Mouse (Mus musculus) lung, embryonic 16.5 days (tissue): ENCODE measurements around the gene Krtap28-10. TPM values are rescaled to one million over a fixed set of nuclear protein-coding genes. Genes with fewer than 3 reads are reported as not detected.

Experiments
- ATAC-seq: fragments of 200-750 bp; cut with Nextera tagmentation; 2 replicates; pipeline ENCODE4 v1.8.0; 2017; ENCODE audit warnings: low read depth, mild to moderate bottlenecking, moderate library complexity
- H3K27ac ChIP-seq: fragments of 300-500 bp; sonication (generic); 2 replicates; pipeline ENCODE4 v1.5.1; 2014; ENCODE audit warnings: mild to moderate bottlenecking, control low read depth, low read length
- H3K27me3 ChIP-seq: fragments of 300-500 bp; sonication (generic); 2 replicates; pipeline ENCODE4 v1.6.1; 2014; ENCODE audit warnings: low read depth, low read length, mixed read lengths; ENCODE audit not compliant: control insufficient read depth, insufficient read depth
- H3K36me3 ChIP-seq: fragments of 300-500 bp; sonication (generic); 2 replicates; pipeline ENCODE4 v1.6.1; 2014; ENCODE audit warnings: low read length; ENCODE audit not compliant: control insufficient read depth, insufficient read depth
- H3K4me1 ChIP-seq: fragments of 300-500 bp; sonication (generic); replicated peaks from 2 replicates; pipeline ENCODE4 v1.6.1; 2014; ENCODE audit warnings: low read length, mixed read lengths; ENCODE audit not compliant: control insufficient read depth, insufficient read depth
- H3K4me2 ChIP-seq: fragments of 300-500 bp; sonication (generic); 2 replicates; pipeline ENCODE4 v1.6.1; 2014; ENCODE audit warnings: low read depth, low read length, control low read depth
- H3K4me3 ChIP-seq: fragments of 300-500 bp; sonication (generic); 2 replicates; pipeline ENCODE4 v1.5.1; 2014; ENCODE audit warnings: mild to moderate bottlenecking, low read length, control low read depth
- H3K9ac ChIP-seq: fragments of 300-500 bp; sonication (generic); 2 replicates; pipeline ENCODE4 v1.6.1; 2014; ENCODE audit warnings: low read length, control low read depth
- H3K9me3 ChIP-seq: fragments of 300-500 bp; sonication (generic); 2 replicates; pipeline ENCODE4 v1.6.1; 2016; ENCODE audit warnings: low read length; ENCODE audit not compliant: control insufficient read depth
- WGBS: fragments of 180-500 bp; shearing (Covaris S2); extraction: QIAGEN DNeasy Blood & Tissue Kit; methylation state at CpG from one replicate; pipeline ENCODE4 v1.1.7; 2014; 5-methylcytosine and 5-hydroxymethylcytosine counted together
- polyA plus RNA-seq: library from polyadenylated mRNA; unstranded; fragments of >200 nt; fragmentation: Nextera tagmentation; extraction: Ambion mirVana; gene quantifications from 2 replicates; pipeline ENCODE4 v1.2.1, GENCODE M21; 2015

Gene Krtap28-10
- polyA plus RNA-seq, 1 experiment from 2014 or later, result not detected

GRCm38 (mm10) chr1:83060643-83061042 lies 18.4 kb upstream of the Krtap28-10 start, which contains the start of gene Krtap28-13:
Krtap28-13 (plus strand) TSS chr1:83060930.
- H3K27me3 ChIP-seq, result no peaks in the 10 kb centered on the region
- no peak within 1 kb of the TSS for H3K27ac ChIP-seq
- no peaks in the 10 kb centered on the region for H3K9me3 ChIP-seq
- no peaks in the 10 kb centered on the region for H3K4me1 ChIP-seq
- H3K4me2 ChIP-seq, result no peak within 1 kb of the TSS
- ATAC-seq, result no peak
- WGBS, result 84% methylated on average over 4 of the region's 4 CpGs
- H3K36me3 ChIP-seq, result no peaks in the 10 kb centered on the region
- H3K4me3 ChIP-seq, result no peak within 1 kb of the TSS
- H3K9ac ChIP-seq, result no peak within 1 kb of the TSS

- Histone ChIP-seq H3K9me3 (no peaks in the 10 kb centered on the region), H3K4me2 (no peak within 1 kb of the TSS), H3K4me3 (no peak within 1 kb of the TSS), H3K36me3 (no peaks in the 10 kb centered on the region), H3K4me1 (no peaks in the 10 kb centered on the region), H3K27ac (no peak within 1 kb of the TSS), H3K9ac (no peak within 1 kb of the TSS), H3K27me3 (no peaks in the 10 kb centered on the region)
- 80% methylated on average over 9 of the region's 9 CpGs for WGBS
- no peak for ATAC-seq
These were observed 17.0 kb upstream of the Krtap28-10 start, which contains the start of gene A030005K14Rik for GRCm38 (mm10) chr1:83059278-83059677. A030005K14Rik (minus strand) TSS chr1:83059378.

DNA sequence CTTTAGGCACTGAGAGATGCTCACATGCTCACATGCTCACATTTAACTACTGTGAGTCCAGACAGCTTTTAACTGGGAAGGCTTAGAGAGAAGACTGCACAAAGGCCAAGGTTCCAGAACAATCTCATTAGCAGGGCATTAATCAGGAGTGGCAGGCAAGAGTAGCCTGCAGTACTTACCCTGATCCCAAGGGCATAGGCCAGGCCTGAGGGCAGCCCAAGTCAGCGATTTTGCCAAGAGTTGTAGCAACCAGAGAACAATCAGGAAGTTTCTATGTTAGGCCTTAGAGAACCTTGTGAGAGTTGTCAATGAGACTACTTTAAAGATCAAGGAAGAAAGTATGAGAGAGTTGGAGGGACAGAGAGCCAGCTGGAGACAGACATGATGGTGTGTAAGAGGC lies 16.2 kb upstream of the Krtap28-10 start:
- no peaks in the 10 kb centered on the region for H3K9me3 ChIP-seq
- 39% methylated on average over 1 of the region's 1 CpGs for WGBS
- no peak overlapping the region for H3K9ac ChIP-seq
- ATAC-seq, result no peak
- H3K4me2 ChIP-seq, result no peak overlapping the region
- H3K4me1 ChIP-seq, result no peaks in the 10 kb centered on the region
- H3K27ac ChIP-seq, result no peak overlapping the region
- no peaks in the 10 kb centered on the region for H3K27me3 ChIP-seq
- no peaks in the 10 kb centered on the region for H3K36me3 ChIP-seq
- no peak overlapping the region for H3K4me3 ChIP-seq

- H3K4me2 ChIP-seq, result no peak within 1 kb of the TSS
- no peak within 1 kb of the TSS for H3K9ac ChIP-seq
- H3K36me3 ChIP-seq, result no peaks in the 10 kb centered on the region
- no peak within 1 kb of the TSS for H3K27ac ChIP-seq
- 63% methylated on average over 5 of the region's 5 CpGs for WGBS
- no peak for ATAC-seq
- H3K9me3 ChIP-seq, result no peaks in the 10 kb centered on the region
- no peak within 1 kb of the TSS for H3K4me3 ChIP-seq
- H3K27me3 ChIP-seq, result no peaks in the 10 kb centered on the region
- no peaks in the 10 kb centered on the region for H3K4me1 ChIP-seq
These were observed 2.7 kb upstream of the Krtap28-10 start, which contains the start of gene Gm47969 for GRCm38 (mm10) chr1:83044882-83045427. Gm47969 (plus strand) TSS chr1:83044932.

GRCm38 (mm10) chr1:83039080-83039479 lies 3.2 kb downstream of the Krtap28-10 start:
- WGBS, result 66% methylated on average over 4 of the region's 4 CpGs
- H3K4me2 ChIP-seq, result no peak overlapping the region
- H3K9ac ChIP-seq, result no peak overlapping the region
- H3K27me3 ChIP-seq, result no peaks in the 10 kb centered on the region
- no peak overlapping the region for H3K4me3 ChIP-seq
- no peaks in the 10 kb centered on the region for H3K36me3 ChIP-seq
- no peaks in the 10 kb centered on the region for H3K9me3 ChIP-seq
- peaks cover 5% of the 10 kb centered on the region; the same call in 1 of the 2 replicates for H3K4me1 ChIP-seq
- H3K27ac ChIP-seq, result no peak overlapping the region
- 0 out of 2 replicates have a peak, but pooled peaks have one; percentile 38 for ATAC-seq

- Histone ChIP-seq H3K4me2 (peak within 1 kb of the TSS; percentile 64), H3K9me3 (no peaks in the 10 kb centered on the region), H3K27ac (no peak within 1 kb of the TSS), H3K4me3 (peak within 1 kb of the TSS; percentile 65), H3K36me3 (no peaks in the 10 kb centered on the region), H3K9ac (peak within 1 kb of the TSS; percentile 70), H3K4me1 (peaks cover 5% of the 10 kb centered on the region; the same call in 1 of the 2 replicates), H3K27me3 (no peaks in the 10 kb centered on the region)
- WGBS, result 2% methylated on average over 25 of the region's 25 CpGs
- ATAC-seq, result peak; percentile 94
These were observed 4.1 kb downstream of the Krtap28-10 start, which contains the start of gene Slc19a3 for GRCm38 (mm10) chr1:83038109-83038672. Slc19a3 (minus strand) TSS chr1:83038448.

DNA sequence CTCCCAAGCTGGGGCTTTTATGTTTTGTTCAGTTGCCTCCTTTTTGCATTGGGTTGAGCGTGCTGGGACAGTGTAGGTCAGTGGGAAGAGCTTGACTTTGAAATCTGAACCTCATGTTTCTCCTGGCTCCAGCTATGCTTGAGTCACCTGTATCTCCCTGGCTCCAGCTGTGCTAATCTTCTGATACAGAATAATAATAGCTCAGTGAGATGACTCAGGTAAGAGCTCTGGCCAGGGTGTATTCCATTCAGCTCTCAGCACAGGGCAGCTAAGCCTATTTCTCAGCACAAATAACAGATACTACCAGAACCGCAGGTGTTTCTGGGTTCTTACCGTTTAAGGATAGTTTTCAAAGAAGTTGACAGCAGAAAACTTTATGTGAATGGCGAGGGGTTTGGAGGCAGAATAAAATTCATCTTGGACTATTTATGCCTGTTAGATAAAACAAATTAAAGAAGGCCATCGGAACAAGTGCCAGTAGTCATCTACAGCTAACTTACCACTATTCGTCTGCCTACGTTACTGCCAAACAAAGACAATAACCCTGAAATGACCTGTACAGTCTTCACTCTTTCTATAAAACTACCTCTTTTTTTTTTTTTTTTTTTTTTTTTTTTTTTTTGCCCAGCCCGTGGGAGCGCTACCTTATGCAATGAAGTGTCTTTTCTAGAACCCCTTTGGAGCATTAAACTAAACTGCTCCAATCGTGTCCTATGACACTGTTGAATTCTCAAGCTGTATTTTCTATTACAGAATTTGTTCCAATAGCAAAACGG lies 5.2 kb downstream of the Krtap28-10 start:
- Histone ChIP-seq H3K9me3 (no peaks in the 10 kb centered on the region), H3K4me3 (no peak overlapping the region), H3K36me3 (no peaks in the 10 kb centered on the region), H3K27me3 (no peaks in the 10 kb centered on the region), H3K4me1 (peaks cover 5% of the 10 kb centered on the region; the same call in 1 of the 2 replicates), H3K27ac (no peak overlapping the region), H3K4me2 (peak overlapping the region; percentile 64), H3K9ac (no peak overlapping the region)
- WGBS, result 75% methylated on average over 11 of the region's 11 CpGs
- no peak for ATAC-seq

GRCm38 (mm10) chr1:83034509-83034908 lies 7.8 kb downstream of the Krtap28-10 start:
- Histone ChIP-seq H3K9ac (no peak overlapping the region), H3K4me1 (peaks cover 5% of the 10 kb centered on the region; the same call in 1 of the 2 replicates), H3K27me3 (no peaks in the 10 kb centered on the region), H3K4me3 (no peak overlapping the region), H3K4me2 (no peak overlapping the region), H3K36me3 (no peaks in the 10 kb centered on the region), H3K27ac (no peak overlapping the region), H3K9me3 (no peaks in the 10 kb centered on the region)
- 67% methylated on average over 5 of the region's 5 CpGs for WGBS
- no peak for ATAC-seq

GRCm38 (mm10) chr1:83032508-83032907 lies 9.8 kb downstream of the Krtap28-10 start:
- Histone ChIP-seq H3K9ac (no peak overlapping the region), H3K27ac (no peak overlapping the region), H3K4me1 (peaks cover under 1% of the 10 kb centered on the region; the same call in 1 of the 2 replicates), H3K4me3 (no peak overlapping the region), H3K27me3 (no peaks in the 10 kb centered on the region), H3K4me2 (no peak overlapping the region), H3K9me3 (no peaks in the 10 kb centered on the region), H3K36me3 (no peaks in the 10 kb centered on the region)
- ATAC-seq, result no peak
- 73% methylated on average over 6 of the region's 6 CpGs for whole genome bisulfite sequencing
